Mouse (Mus musculus): ENCODE measurements at regions not wholly inside any gene's neighbourhood (a gene's known extent, or its start where the extent isn't known, plus 50 kb on each side); places are given as distances from the start of the nearest gene placed in this dataset.
"Not testable (repeated sequence)": the region's sequence is repeated elsewhere in the genome, so short reads cannot be mapped to it uniquely, and the experiment has no call there.

DNA sequence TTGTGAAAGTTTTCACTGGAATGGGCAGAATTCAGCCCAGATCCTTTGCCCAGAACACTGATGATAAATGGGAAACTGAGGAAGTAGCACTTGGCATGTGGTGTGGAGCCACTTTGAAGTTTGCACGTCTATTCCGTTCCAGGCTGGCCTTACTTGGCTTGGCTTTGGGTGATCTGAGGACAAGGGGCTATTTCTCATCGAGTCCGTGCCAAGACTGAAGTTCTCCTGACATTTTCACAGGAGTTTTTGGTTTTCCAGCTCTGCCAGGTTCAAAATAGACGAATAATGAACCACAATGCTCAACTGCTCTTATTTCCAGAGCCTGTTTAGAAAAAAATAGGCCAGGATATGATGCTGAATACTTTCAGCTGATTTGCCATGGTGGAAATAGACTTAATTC, 421.8 kb upstream of the Dab2 start:
- H3K27me3 ChIP-seq (ENCODE audit: insufficient read depth, low read length), result no peaks in the 10 kb centered on the region
- DNase-seq, result no peak
- no peak overlapping the region for H3K27ac ChIP-seq (ENCODE audit: low read depth)
- H3K9ac ChIP-seq (replicated peaks), result no peak overlapping the region
- H3K4me1 ChIP-seq (ENCODE audit: insufficient read depth), result no peaks in the 10 kb centered on the region
- H3K4me3 ChIP-seq (ENCODE audit: low read depth, low read length), result no peak overlapping the region
- no peak overlapping the region for H3K4me2 ChIP-seq (ENCODE audit: low read depth, low read length)
- no peaks in the 10 kb centered on the region for H3K9me3 ChIP-seq (ENCODE audit: low read length)
- TF ChIP-seq EP300 (IDR thresholded peaks at IDR 0.05; ENCODE audit: low read depth), result no peak
- no peak for TF ChIP-seq CTCF (IDR thresholded peaks at IDR 0.05; ENCODE audit: low read depth)
- no peak for ATAC-seq
- WGBS (ENCODE audit: insufficient replicate concordance), result 80% methylated on average over 5 of the region's 5 CpGs
- no peaks in the 10 kb centered on the region for H3K36me3 ChIP-seq (replicated peaks; ENCODE audit: insufficient read depth, low read length)

DNA sequence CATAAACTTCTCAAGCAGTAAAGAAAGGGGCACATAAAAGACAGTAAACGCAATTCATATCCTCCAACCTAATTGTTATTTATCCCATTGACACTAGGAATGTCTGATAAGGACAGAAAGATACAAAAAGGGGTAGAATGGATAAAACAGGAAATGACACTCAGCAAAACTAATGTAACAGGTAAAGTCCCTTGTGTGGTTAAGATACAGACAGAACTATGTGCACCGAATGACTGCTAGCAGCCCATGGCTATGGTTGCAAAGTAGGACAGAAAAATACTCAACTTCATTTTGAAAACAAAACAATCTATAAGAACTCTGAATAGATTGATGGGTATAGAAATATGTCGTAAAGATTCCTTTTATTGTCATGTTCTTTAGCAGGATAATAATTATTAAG, 408.4 kb upstream of the Dab2 start:
- 76% methylated on average over 3 of the region's 3 CpGs for WGBS (ENCODE audit: insufficient replicate concordance)
- no peaks in the 10 kb centered on the region for H3K36me3 ChIP-seq (replicated peaks; ENCODE audit: insufficient read depth, low read length)
- H3K4me2 ChIP-seq (ENCODE audit: low read depth, low read length), result no peak overlapping the region
- no peak overlapping the region for H3K27ac ChIP-seq (ENCODE audit: low read depth)
- DNase-seq (no peak), ATAC-seq (no peak)
- no peak overlapping the region for H3K4me3 ChIP-seq (ENCODE audit: low read depth, low read length)
- H3K27me3 ChIP-seq (ENCODE audit: insufficient read depth, low read length), result no peaks in the 10 kb centered on the region
- H3K9me3 ChIP-seq (ENCODE audit: low read length), result no peaks in the 10 kb centered on the region
- no peak overlapping the region for H3K9ac ChIP-seq (replicated peaks)
- H3K4me1 ChIP-seq (ENCODE audit: insufficient read depth), result no peaks in the 10 kb centered on the region
- TF ChIP-seq EP300 (IDR thresholded peaks at IDR 0.05; ENCODE audit: low read depth) (no peak), CTCF (IDR thresholded peaks at IDR 0.05; ENCODE audit: low read depth) (no peak)

DNA sequence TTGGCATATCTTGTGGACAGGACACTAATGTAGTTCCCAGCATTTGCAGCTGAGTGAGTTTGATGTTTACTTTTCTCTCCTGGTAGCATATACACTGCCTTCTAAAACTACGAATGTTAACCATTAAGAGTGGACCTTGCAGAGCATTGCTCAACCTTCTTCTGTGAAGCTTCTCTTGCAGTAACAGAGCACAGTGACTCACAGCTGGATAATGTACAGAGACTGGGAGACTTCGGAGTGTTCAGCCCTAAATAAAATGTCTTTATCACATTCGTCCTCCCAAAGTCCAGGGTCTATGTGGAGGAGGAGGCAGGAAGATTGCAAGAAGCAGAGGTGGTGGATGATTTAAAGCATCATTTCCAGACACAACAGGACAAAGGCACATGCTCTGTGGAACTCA, 407.6 kb upstream of the Dab2 start:
- H3K4me2 ChIP-seq (ENCODE audit: low read depth, low read length), result no peak overlapping the region
- TF ChIP-seq EP300 (IDR thresholded peaks at IDR 0.05; ENCODE audit: low read depth) (no peak), CTCF (IDR thresholded peaks at IDR 0.05; ENCODE audit: low read depth) (no peak)
- H3K4me3 ChIP-seq (ENCODE audit: low read depth, low read length), result no peak overlapping the region
- no peak for ATAC-seq
- no peaks in the 10 kb centered on the region for H3K4me1 ChIP-seq (ENCODE audit: insufficient read depth)
- DNase-seq, result no peak
- H3K36me3 ChIP-seq (replicated peaks; ENCODE audit: insufficient read depth, low read length), result no peaks in the 10 kb centered on the region
- H3K9me3 ChIP-seq (ENCODE audit: low read length), result no peaks in the 10 kb centered on the region
- H3K9ac ChIP-seq (replicated peaks), result no peak overlapping the region
- no peaks in the 10 kb centered on the region for H3K27me3 ChIP-seq (ENCODE audit: insufficient read depth, low read length)
- 62% methylated on average over 3 of the region's 3 CpGs for WGBS (ENCODE audit: insufficient replicate concordance)
- H3K27ac ChIP-seq (ENCODE audit: low read depth), result no peak overlapping the region

DNA sequence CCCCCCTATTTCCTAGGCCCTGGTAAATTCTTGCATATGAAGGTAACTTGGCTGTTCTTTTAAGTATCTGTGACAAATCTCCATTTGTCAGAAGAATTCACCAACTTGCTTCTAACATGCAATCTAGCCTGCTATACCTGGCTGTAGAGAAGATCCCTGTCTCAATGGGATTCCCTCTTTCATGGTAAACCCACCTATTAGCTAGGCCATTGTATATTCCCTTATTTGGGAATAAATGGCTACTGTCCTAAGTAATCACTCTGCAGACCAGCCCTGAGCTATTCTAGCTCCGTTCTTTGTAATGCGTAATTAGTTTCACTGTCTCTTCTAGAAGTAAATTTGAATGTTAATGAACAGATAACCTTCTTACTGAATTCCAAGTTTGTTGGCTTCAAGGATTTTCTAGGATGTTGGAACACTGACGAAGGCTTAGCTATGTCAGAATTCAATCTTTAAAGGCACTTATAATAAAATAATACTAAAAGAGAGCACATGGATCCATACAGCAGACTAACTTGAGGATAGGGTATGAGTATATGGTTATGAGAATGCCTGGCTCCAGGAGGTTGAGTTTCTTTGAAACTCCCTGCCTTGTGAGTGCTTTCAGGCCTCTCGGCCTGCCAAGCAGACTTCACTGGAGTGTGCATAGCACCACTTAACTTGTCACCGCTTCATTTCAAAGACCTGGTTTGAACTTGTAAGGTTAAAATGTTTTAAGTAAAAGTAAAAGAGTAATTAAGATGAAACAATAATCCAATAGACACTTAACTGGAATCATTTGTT, 403.7 kb upstream of the Dab2 start:
- H3K4me3 ChIP-seq (ENCODE audit: low read depth, low read length); H3K9ac ChIP-seq (replicated peaks); H3K4me1 ChIP-seq (ENCODE audit: insufficient read depth); H3K27ac ChIP-seq (ENCODE audit: low read depth); ATAC-seq; H3K9me3 ChIP-seq (ENCODE audit: low read length); H3K4me2 ChIP-seq (ENCODE audit: low read depth, low read length); H3K36me3 ChIP-seq (replicated peaks; ENCODE audit: insufficient read depth, low read length); H3K27me3 ChIP-seq (ENCODE audit: insufficient read depth, low read length); DNase-seq: not testable (repeated sequence)
- WGBS (ENCODE audit: insufficient replicate concordance), result 80% methylated on average over 5 of the region's 5 CpGs

DNA sequence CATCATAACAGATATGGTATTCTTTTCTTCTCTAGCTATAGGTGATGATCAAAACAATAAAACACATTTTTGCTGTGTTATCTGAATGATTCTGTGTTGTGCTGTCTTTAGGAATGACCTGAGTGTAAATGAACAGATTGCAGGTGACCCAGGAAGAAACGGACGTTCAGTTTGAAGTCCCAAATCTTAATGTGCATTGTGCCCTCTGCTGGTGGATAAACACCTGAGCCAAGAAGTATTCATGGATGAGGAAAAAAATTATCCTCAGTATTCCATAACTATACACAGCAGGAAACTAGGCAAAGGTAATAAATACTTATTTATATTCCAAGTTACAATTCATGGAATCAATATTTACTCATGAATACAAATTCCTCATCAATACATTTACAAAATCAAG, 384.3 kb upstream of the Dab2 start:
- Histone ChIP-seq H3K4me2 (ENCODE audit: low read depth, low read length) (no peak overlapping the region), H3K4me3 (ENCODE audit: low read depth, low read length) (no peak overlapping the region), H3K27ac (ENCODE audit: low read depth) (no peak overlapping the region), H3K4me1 (ENCODE audit: insufficient read depth) (no peaks in the 10 kb centered on the region), H3K27me3 (ENCODE audit: insufficient read depth, low read length) (no peaks in the 10 kb centered on the region), H3K9ac (replicated peaks) (no peak overlapping the region), H3K9me3 (ENCODE audit: low read length) (no peaks in the 10 kb centered on the region), H3K36me3 (replicated peaks; ENCODE audit: insufficient read depth, low read length) (no peaks in the 10 kb centered on the region)
- ATAC-seq (no peak), DNase-seq (no peak)
- peak; percentile 64 for TF ChIP-seq CTCF (IDR thresholded peaks at IDR 0.05; ENCODE audit: low read depth)
- no peak for TF ChIP-seq EP300 (IDR thresholded peaks at IDR 0.05; ENCODE audit: low read depth)
- 7% methylated on average over 2 of the region's 2 CpGs for WGBS (ENCODE audit: insufficient replicate concordance)

DNA sequence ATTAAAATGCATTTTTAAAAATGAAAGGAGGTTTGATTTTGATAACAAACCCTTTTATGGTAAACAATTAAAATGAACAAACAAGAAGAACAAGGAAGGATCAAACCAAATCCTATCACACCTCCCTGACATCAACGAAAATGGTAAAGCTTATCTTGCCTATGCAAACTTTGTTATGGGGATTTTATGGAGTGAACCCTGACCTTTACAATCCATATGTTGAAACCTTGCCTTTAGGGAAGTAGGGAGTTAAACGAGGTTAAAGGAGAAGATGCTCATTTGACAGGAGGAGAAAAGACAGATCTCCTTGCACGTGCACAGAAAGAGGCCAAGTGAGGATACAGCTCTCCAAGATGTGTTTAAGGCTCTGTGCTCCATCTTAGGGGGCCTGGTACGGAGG, 379.5 kb upstream of the Dab2 start:
- no peak for TF ChIP-seq EP300 (IDR thresholded peaks at IDR 0.05; ENCODE audit: low read depth)
- TF ChIP-seq CTCF (IDR thresholded peaks at IDR 0.05; ENCODE audit: low read depth), result no peak
- Histone ChIP-seq H3K9ac (replicated peaks) (no peak overlapping the region), H3K4me2 (ENCODE audit: low read depth, low read length) (no peak overlapping the region), H3K9me3 (ENCODE audit: low read length) (no peaks in the 10 kb centered on the region), H3K27ac (ENCODE audit: low read depth) (no peak overlapping the region), H3K27me3 (ENCODE audit: insufficient read depth, low read length) (no peaks in the 10 kb centered on the region), H3K36me3 (replicated peaks; ENCODE audit: insufficient read depth, low read length) (no peaks in the 10 kb centered on the region), H3K4me1 (ENCODE audit: insufficient read depth) (no peaks in the 10 kb centered on the region), H3K4me3 (ENCODE audit: low read depth, low read length) (no peak overlapping the region)
- WGBS (ENCODE audit: insufficient replicate concordance), result 37% methylated on average over 4 of the region's 4 CpGs
- DNase-seq, result no peak
- no peak for ATAC-seq

DNA sequence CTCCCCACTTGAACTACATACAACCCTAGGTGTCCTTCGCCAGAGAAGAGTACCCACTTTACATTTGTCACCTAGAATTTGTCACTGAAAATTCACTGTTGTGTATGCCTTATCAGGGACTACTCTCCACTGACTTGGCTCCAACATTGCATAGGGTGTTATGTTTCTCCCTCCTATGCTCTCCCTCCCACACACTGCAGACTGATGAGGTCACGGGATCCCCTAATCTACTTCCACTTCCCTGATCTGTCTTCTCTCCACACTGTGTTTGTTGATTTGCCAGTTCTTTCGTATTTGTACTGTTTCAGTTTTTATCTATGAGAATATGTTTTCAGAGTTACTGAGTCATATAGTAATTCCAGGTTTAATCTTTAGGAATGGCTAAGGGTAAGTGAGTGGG, 371.8 kb upstream of the Dab2 start:
- Histone ChIP-seq H3K27ac (ENCODE audit: low read depth) (no peak overlapping the region), H3K27me3 (ENCODE audit: insufficient read depth, low read length) (no peaks in the 10 kb centered on the region), H3K4me3 (ENCODE audit: low read depth, low read length) (no peak overlapping the region), H3K9ac (replicated peaks) (no peak overlapping the region), H3K9me3 (ENCODE audit: low read length) (no peaks in the 10 kb centered on the region), H3K36me3 (replicated peaks; ENCODE audit: insufficient read depth, low read length) (no peaks in the 10 kb centered on the region), H3K4me2 (ENCODE audit: low read depth, low read length) (no peak overlapping the region), H3K4me1 (ENCODE audit: insufficient read depth) (no peaks in the 10 kb centered on the region)
- ATAC-seq, result no peak
- 48% methylated on average over 3 of the region's 3 CpGs for WGBS (ENCODE audit: insufficient replicate concordance)
- no peak for DNase-seq
- TF ChIP-seq CTCF (IDR thresholded peaks at IDR 0.05; ENCODE audit: low read depth) (no peak), EP300 (IDR thresholded peaks at IDR 0.05; ENCODE audit: low read depth) (no peak)

Measured in liver, postnatal 0 days (tissue).